Mouse (Mus musculus) heart, adult 2 months (tissue): ENCODE measurements around the gene Slc25a5.

Experiments used
- CTCF ChIP-seq: fragments of 200-600 bp; IDR thresholded peaks from 2 replicates; pipeline ENCODE4 v1.8.1; 2022; ENCODE audit warnings: antibody characterized with exemption, mild to moderate bottlenecking, moderate library complexity
- EP300 ChIP-seq: fragments of 200-500 bp; IDR thresholded peaks from 2 replicates; pipeline ENCODE4 v1.6.1; 2011; ENCODE audit warnings: low read depth, low read length, control low read depth; ENCODE audit not compliant: insufficient read depth
- POLR2A ChIP-seq: fragments of 200-500 bp; IDR thresholded peaks from 2 replicates; pipeline ENCODE4 v1.6.1; 2011; ENCODE audit warnings: mild to moderate bottlenecking, low read depth, low read length, control low read depth; ENCODE audit not compliant: insufficient read depth

- TF ChIP-seq CTCF (no peak), POLR2A (no peak), EP300 (no peak)
Measured at GRCm38 (mm10) chrX:36789360-36789759, 6.1 kb upstream of the Slc25a5 start.
